Mouse (Mus musculus): ENCODE results near the gene Fbxl18. TPM values are rescaled to one million over a fixed set of nuclear protein-coding genes. Genes with fewer than 3 reads are reported as not detected.

Gene Fbxl18
- polyA plus RNA-seq, 1 experiment, result 2.9 TPM

DNA sequence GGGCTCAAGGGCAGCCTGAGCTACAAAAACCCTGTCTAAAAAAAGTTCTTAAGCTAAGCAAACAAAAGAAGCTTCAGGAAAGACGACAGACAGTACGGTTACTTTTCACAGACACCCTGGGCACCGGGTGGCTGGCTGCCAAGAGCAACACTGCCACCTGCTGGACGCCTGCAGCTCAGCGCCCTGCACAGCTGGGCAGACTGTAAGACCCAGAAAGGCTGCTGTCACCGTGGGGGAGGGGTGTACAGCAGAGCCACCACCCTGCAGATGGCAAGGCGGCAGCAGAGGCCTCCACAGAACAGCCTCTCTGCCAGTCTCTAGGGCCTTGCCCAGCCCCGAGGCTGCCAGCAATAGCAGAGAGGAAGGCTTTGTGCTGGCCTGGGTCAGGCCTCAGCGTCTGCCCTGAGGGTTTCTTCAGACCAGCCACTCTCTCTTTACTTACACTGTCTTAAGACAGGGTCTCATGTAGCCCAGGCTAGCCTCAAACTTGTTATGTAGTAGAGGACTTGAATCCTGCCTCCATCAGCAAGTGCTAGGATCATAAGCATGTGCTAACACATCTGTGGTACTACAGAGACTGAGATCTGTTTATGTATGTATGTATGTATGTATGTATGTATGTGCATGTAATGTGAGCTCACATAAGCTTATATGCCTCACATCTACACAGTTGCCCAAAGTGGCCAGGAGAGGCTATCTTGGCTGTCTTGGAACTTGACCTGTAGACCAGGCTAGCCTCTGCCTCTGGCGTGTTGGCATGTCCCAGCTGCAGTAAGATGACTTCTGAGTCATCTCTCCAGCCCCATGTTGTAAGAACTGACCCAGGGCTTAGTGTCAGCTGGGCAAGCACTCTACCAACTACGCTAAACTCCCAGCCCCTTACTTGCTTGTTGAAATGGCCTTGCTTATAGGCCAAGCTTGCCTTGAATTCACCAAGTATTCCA, 17.6 kb downstream of the Fbxl18 start:
- no peak overlapping the region for H3K27ac ChIP-seq (replicated peaks; ENCODE audit: low read depth, low read length)
- peaks cover 13% of the 10 kb centered on the region for H3K4me1 ChIP-seq (ENCODE audit: control insufficient read depth, insufficient read depth, insufficient read length, low read length)

DNA sequence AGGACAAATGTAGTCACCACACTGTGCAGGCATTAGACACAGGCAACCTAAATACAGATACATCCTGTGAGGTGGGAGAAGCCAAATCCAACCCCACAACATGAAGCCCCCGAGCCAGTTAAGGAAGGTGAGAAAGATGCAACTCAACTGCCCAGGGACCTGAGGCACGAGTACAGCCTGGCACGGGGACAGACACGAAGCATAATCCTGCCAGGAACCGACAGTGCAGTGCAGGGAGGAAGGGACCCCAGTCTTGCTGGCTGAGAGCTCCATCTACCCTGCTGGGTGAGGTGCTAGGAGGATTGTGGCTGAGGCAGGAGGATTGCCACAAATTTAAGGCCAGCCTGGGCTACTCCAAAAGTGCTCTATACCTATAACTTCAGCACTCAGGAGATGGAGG, 18.3 kb downstream of the Fbxl18 start:
- Histone ChIP-seq H3K4me1 (ENCODE audit: control insufficient read depth, insufficient read depth, insufficient read length, low read length) (peaks cover 13% of the 10 kb centered on the region), H3K4me3 (ENCODE audit: insufficient read depth, low read depth, low read length) (no peak overlapping the region), H3K27ac (replicated peaks; ENCODE audit: low read depth, low read length) (no peak overlapping the region)

More for the DNA sequence above, 17.6 kb downstream of the Fbxl18 start:
- no peak overlapping the region for H3K4me3 ChIP-seq (ENCODE audit: insufficient read depth, low read depth, low read length)

DNA sequence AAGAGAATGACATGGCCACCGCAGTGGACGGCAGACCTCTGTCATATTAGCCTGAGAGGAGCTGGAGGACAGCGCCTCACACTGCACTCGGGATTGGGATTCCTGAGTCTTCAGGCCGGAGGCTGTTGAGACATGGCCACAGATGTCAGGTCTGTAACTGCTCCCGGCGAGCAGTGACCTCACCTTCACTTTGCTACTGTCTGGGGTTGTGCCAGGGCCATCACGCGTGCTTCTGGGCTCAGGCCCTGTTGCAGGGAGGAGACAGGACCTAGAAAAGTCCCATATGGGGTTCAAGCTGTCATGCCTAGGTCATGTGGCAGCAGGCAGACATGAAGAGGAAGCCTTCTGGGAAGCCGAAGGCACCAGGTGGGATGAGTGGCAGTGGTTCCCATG, 19.7 kb downstream of the Fbxl18 start:
- H3K4me3 ChIP-seq (ENCODE audit: insufficient read depth, low read depth, low read length), result no peak overlapping the region
- H3K4me1 ChIP-seq (ENCODE audit: control insufficient read depth, insufficient read depth, insufficient read length, low read length), result peaks cover 5% of the 10 kb centered on the region
- no peak overlapping the region for H3K27ac ChIP-seq (replicated peaks; ENCODE audit: low read depth, low read length)

DNA sequence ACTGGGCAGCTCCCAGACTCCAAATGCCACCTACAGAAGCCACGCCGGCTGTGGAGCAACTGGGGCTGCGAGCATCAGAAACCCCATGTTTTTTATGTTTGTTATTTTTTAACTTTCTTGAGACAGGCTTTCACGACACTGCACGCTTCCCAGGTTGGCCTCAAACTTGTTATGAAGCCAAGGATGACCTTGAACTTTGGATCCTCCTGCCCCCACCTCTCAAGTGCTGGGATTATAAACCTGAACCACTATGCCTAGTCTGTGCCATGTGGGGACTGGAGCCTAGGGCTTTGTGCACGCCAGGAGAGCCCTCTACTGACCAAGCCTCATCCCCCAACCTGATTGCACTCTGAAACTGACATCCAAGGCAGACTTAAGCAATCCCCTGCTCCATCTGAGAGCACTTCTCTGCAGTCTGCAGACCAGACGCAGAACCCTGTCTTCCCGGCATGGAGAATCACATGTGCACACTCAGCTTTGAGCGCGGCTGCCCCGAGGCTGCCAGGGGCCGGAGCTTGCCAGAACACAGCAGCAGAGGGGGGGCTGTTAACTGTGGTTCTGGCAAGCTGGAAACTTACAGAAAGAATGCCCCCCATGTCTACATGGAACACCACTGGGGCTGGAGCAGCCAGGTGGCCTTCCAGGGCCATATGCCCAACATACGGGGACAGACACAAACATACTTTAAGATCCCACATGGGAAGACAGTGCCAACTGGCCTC, 20.3 kb downstream of the Fbxl18 start:
- H3K4me3 ChIP-seq (ENCODE audit: insufficient read depth, low read depth, low read length), result no peak overlapping the region
- no peaks in the 10 kb centered on the region for H3K4me1 ChIP-seq (ENCODE audit: control insufficient read depth, insufficient read depth, insufficient read length, low read length)
- no peak overlapping the region for H3K27ac ChIP-seq (replicated peaks; ENCODE audit: low read depth, low read length)

DNA sequence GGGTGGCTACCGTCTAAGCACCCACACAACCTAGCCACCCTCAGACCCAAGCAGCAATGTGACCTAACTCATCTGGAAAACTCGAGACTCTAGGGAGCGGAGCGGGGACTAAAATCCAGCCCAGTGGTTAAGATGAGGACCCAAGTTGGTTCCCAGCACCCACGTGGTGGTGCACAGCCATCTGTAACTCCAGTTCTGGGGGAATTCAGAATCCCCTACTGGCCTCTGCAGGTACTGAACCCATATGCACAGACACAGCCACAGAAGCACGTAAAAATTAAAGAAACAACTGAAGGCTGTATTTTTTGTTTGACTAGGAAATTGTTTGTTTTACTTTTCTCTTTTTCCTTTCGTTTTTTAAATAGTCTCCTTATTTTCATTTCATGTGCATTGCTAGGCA, 21.5 kb downstream of the Fbxl18 start:
- Histone ChIP-seq H3K27ac (replicated peaks; ENCODE audit: low read depth, low read length) (no peak overlapping the region), H3K4me1 (ENCODE audit: control insufficient read depth, insufficient read depth, insufficient read length, low read length) (no peaks in the 10 kb centered on the region), H3K4me3 (ENCODE audit: insufficient read depth, low read depth, low read length) (no peak overlapping the region)

DNA sequence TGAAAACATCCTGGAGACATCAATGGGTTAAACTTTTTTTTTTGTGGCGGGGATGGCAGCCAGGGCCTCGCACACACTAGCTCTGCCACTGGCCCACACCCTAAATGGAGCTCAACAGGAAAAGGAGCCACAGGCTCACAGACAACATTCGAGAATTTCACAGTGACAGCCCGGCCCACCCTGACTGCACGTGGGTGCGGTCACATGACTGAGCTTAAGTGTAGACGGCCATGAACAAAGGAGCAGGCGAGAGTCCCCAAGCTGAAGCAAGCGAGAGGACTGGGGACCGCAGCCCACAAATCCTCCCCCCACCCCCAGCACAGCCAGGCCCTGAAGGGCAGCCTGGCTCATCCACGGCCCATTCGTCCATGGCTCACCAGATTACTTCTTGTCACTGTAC, 23.5 kb downstream of the Fbxl18 start:
- no peaks in the 10 kb centered on the region for H3K4me1 ChIP-seq (ENCODE audit: control insufficient read depth, insufficient read depth, insufficient read length, low read length)
- H3K4me3 ChIP-seq (ENCODE audit: insufficient read depth, low read depth, low read length), result no peak overlapping the region
- no peak overlapping the region for H3K27ac ChIP-seq (replicated peaks; ENCODE audit: low read depth, low read length)

DNA sequence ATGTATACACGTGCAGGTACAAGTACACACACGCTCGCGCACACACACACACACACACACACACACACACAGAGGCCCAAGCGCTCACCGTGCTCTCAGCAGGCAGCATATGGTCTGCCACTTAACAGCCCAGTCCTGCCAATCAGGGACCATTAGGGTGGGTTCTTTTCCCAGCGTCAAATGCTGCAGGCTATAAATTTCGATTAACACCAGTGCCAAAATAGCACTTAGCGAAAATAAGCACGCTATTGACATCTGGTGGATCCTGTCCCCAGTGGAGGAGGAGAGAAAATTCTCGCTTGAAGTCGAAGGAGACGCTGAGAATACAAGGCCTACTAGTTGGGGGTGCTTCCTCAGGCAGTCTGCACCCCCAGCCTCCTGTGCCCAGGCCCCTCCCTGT, 25.8 kb downstream of the Fbxl18 start:
- H3K4me3 ChIP-seq (ENCODE audit: insufficient read depth, low read depth, low read length), result no peak overlapping the region
- no peak overlapping the region for H3K27ac ChIP-seq (replicated peaks; ENCODE audit: low read depth, low read length)
- no peaks in the 10 kb centered on the region for H3K4me1 ChIP-seq (ENCODE audit: control insufficient read depth, insufficient read depth, insufficient read length, low read length)

DNA sequence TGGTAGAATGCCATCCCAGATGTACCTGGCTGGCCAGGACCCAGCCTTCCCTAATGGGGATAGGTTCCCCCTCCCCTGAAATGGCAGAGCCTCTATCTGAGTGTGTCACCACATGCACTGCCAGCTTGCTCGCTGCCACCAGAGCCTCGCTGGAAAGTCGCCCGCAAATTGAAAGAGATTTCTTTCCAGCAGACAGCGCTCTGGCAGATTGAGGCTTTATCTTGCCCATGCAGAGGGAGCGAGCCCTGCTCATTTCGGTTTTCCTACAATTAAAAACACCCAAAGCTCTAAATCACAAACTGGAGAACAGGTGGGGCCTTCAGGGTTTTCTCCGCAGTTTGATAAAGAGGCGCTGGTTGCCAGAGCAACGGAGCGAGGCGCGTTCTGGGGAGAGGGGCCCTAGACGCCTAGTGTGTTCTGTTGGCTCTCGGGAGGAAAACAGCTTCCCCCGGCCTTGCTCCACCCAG, 37.4 kb downstream of the Fbxl18 start:
- Histone ChIP-seq H3K4me1 (ENCODE audit: control insufficient read depth, insufficient read depth, insufficient read length, low read length) (no peaks in the 10 kb centered on the region; the same call in 1 of the 2 replicates), H3K4me3 (ENCODE audit: insufficient read depth, low read depth, low read length) (no peak overlapping the region), H3K27ac (replicated peaks; ENCODE audit: low read depth, low read length) (no peak overlapping the region)

DNA sequence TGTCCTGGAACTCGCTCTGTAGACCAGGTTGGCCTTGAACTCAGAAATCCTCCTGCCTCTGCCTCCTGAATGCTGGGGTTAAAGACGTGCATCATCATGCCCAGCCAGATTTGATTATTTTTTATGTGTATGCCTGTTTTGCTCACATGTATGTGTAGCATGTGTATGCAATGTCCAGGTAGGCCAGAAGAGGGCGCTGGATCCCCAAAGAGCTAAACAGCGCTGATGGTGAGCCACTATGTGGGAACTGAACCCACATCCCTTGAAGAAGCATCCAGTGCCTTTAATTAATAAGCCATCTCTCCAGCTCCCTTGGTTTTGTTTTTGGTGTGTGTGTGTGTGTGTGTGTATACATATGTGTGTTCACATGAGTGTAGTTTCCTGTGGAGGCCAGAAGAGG, 38.8 kb downstream of the Fbxl18 start:
- no peaks in the 10 kb centered on the region; the same call in 1 of the 2 replicates for H3K4me1 ChIP-seq (ENCODE audit: control insufficient read depth, insufficient read depth, insufficient read length, low read length)
- no peak overlapping the region for H3K27ac ChIP-seq (replicated peaks; ENCODE audit: low read depth, low read length)
- H3K4me3 ChIP-seq (ENCODE audit: insufficient read depth, low read depth, low read length), result no peak overlapping the region

DNA sequence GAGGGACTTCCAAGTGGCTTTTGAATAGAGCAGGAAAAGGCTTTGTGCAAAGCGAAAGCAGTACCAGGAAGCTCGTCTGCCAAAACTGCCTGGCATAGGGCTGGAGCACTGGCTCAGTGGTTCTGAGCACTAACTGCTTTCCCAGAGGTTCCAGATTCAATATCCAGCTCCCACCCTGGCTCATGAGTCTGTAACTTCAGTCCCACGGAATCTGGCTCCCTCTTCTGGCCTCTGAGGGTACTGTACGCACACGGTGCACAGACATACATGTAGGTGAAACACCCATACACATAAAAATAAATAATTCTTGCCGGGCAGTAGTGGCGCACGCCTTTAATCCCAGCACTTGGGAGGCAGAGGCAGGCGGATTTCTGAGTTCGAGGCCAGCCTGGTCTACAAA, 40.3 kb downstream of the Fbxl18 start:
- no peaks in the 10 kb centered on the region; the same call in 1 of the 2 replicates for H3K4me1 ChIP-seq (ENCODE audit: control insufficient read depth, insufficient read depth, insufficient read length, low read length)
- H3K27ac ChIP-seq (replicated peaks; ENCODE audit: low read depth, low read length), result no peak overlapping the region
- no peak overlapping the region for H3K4me3 ChIP-seq (ENCODE audit: insufficient read depth, low read depth, low read length)

DNA sequence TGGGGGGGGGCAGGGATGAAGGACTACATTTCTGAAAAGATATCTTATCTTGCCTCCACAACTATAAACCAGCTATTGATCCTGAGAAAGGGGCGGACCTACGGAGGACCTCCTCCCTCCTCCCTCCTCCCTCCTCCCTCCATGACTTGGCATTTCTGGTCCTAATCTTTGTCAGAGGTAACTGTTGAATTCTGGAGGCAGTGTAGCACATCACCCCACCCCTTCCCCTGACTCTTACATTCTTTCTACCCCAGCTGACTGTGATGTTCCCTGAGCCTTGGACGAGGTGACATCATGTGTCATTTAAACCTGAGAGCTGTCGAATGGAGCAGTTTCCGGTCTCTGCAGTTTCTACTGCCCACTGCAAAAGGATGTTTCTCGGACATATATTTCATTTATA, 41.6 kb downstream of the Fbxl18 start:
- no peaks in the 10 kb centered on the region; the same call in 1 of the 2 replicates for H3K4me1 ChIP-seq (ENCODE audit: control insufficient read depth, insufficient read depth, insufficient read length, low read length)
- H3K4me3 ChIP-seq (ENCODE audit: insufficient read depth, low read depth, low read length), result no peak overlapping the region
- no peak overlapping the region for H3K27ac ChIP-seq (replicated peaks; ENCODE audit: low read depth, low read length)

DNA sequence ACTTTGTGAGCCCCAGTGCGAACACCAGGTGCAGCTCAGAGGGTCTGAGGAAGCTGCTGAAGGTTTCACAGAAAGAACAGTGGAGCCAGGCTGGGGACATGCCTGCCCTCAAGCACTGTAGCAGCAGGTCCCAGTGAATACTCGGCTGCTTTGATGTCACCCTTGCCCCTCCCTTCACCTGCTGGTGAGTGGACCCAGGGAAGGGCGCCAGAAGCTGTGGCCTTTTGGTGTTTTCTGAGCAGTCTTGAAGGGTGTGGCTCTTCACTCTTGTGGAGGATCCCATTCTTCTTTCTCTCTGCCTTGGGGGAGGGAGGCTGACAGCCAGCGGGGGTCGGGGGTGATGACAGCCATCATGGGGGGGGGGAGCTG, 43.6 kb downstream of the Fbxl18 start:
- Histone ChIP-seq H3K27ac (replicated peaks; ENCODE audit: low read depth, low read length) (no peak overlapping the region), H3K4me3 (ENCODE audit: insufficient read depth, low read depth, low read length) (no peak overlapping the region), H3K4me1 (ENCODE audit: control insufficient read depth, insufficient read depth, insufficient read length, low read length) (no peaks in the 10 kb centered on the region; the same call in 1 of the 2 replicates)

DNA sequence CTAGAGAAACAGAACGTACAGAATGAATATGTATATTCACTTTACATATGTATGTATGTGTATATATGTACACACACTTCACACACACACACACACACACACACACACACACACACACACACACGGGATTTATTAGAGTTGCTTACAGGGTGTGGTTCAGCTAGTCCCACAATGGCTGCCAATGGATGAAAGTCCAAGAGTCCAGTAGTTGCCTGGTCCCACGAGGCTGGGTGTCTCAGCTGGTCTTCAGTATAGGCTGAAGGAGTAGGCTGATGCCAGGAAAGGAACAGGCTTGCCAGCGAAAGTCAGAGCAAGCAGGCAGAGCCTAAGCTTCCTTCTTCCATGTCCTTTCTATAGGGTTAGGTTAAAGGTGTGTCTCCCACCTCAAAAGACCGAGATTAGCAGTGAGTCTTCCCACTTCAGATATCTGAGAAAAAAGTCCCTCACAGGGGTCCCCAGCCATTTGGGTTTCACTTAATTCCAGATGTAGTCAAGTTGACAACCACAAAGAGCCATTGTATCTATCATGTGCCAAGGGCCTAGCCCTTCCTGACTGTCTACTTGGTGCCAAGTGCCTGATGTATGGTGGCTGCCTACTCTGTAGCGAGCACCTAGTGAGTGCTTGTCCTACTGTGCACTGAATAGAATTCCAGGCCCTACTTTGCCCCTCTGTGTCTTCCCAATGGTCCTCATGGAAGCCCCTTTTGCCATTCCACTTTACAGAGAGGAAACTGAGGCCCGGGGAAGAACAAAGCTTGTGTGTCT, 44.1 kb downstream of the Fbxl18 start:
- Histone ChIP-seq H3K27ac (replicated peaks; ENCODE audit: low read depth, low read length) (no peak overlapping the region), H3K4me1 (ENCODE audit: control insufficient read depth, insufficient read depth, insufficient read length, low read length) (no peaks in the 10 kb centered on the region; the same call in 1 of the 2 replicates), H3K4me3 (ENCODE audit: insufficient read depth, low read depth, low read length) (no peak overlapping the region)

DNA sequence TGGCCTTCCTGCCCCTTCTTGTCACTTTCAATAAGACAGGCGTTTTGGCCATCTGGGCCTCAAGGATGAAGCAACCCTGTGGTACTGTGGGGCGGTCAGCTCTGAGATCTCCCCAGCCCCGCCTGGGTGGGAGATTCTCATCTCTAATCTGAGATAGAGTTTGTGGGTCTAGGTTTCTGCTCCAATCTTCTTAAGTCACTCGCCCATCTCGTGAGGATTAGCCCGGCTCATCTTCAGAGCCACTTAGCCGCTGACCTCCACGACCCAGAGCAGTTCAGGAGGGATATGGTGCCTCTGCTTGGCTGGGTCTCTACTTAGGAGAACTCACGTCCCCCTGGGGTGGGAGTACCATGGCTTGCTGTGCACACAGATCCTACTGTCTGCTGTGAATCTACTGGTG, 44.7 kb downstream of the Fbxl18 start:
- no peak overlapping the region for H3K27ac ChIP-seq (replicated peaks; ENCODE audit: low read depth, low read length)
- H3K4me1 ChIP-seq (ENCODE audit: control insufficient read depth, insufficient read depth, insufficient read length, low read length), result no peaks in the 10 kb centered on the region; the same call in 1 of the 2 replicates
- no peak overlapping the region for H3K4me3 ChIP-seq (ENCODE audit: insufficient read depth, low read depth, low read length)

DNA sequence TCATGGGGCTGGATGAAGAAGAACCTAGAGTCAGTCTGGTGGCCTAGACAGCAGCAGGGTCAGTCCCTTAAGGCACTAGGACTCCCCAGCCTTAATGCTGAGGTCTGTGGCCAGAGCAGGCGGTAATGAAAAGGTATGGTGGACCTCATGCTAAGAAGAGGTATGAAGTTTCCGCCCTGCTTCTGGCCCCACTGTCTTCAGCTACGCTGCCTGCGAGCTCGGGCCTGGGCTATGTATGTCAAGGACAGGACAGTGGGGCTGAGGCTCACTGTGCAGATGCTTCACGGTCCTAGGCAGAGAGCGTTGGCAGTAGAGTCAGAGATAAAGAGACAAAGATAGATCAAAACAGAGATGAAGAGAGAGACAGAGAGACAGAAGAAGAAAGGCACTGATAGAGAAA, 46.3 kb downstream of the Fbxl18 start:
- Histone ChIP-seq H3K27ac (replicated peaks; ENCODE audit: low read depth, low read length) (no peak overlapping the region), H3K4me3 (ENCODE audit: insufficient read depth, low read depth, low read length) (no peak overlapping the region), H3K4me1 (ENCODE audit: control insufficient read depth, insufficient read depth, insufficient read length, low read length) (no peaks in the 10 kb centered on the region; the same call in 1 of the 2 replicates)
